Mouse (Mus musculus): ENCODE data around the gene Orm3. TPM values are rescaled to one million over a fixed set of nuclear protein-coding genes. Genes with fewer than 3 reads are reported as not detected.

The Orm3 gene
- polyA plus RNA-seq (2012; rRNA removed) = not detected in 2 replicates

DNA sequence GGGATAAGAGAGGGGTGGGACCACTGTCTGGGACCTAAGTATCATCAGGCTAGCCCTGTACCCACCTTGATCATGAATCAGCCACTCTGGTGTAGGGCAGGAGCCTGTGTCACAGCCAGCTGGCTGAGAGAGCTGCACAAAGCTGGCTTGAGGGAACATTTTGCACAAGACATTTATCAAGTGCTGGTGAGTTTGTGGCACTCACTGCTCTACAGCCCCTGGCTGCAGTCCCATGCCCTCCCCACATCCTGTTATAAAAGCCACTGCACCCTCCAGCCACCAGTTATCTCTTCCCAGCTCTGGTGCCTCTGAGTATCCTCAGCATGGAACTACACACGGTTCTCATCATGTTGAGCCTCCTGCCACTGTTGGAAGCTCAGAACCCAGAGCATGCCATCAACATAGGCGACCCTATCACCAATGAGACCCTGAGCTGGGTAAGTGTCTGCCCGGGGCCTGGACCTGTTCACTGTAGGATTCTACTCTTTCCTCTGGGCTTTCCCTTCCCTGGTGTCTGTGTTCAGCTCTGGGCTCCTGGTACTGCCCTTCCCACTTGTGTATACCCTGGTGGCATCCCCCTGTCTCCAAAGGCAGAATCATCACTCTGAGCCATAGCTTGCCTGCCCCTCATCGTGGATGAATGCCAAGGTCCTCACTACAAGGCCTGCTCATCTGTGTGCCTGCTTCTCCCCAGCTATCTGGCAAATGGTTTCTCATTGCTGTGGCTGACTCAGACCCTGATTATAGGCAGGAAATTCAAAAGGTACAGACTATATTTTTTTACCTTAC is at the start of gene Orm3:
Gene Orm3, plus strand, starts transcription at position 286 of the 789 bp plus-strand sequence.

DNA sequence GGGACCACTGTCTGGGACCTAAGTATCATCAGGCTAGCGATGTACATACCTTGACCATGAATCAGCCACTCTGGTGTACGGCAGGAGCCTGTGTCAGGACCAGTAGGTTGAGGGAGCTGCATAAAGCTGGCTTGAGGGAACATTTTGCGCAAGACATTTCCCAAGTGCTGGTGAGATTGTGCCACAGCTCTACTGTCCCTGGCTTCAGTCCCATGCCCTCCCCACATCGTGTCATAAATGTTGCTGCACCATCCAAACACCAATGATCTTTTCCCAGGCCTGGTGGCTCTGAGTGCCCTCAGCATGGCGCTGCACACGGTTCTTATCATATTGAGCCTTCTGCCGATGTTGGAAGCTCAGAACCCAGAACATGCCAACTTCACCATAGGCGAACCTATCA is 11.7 kb upstream of the Orm3 start, which contains the start of gene Orm1:
Gene Orm1, plus strand, starts transcription at position 266 of the 400 bp plus-strand sequence.

DNA sequence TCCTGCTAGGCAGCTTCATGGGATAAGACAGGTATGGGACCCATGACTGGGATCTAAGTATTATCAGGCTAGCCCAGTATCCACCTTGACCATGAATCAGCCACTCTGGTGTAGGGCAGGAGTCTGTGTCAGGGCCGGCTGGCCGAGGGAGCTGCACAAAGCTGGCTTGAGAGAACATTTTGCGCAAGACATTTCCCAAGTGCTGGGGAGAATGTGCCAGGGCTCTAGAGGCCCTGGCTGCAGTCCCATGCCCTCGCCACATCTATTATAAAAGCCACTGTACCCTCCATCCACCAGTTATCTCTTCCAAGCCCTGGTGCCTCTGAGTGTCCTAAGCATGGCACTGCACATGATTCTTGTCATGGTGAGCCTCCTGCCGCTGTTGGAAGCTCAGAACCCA is 6.2 kb downstream of the Orm3 start, which contains the start of gene Orm2:
Gene Orm2, plus strand, starts transcription at position 300 of the 400 bp plus-strand sequence.

DNA sequence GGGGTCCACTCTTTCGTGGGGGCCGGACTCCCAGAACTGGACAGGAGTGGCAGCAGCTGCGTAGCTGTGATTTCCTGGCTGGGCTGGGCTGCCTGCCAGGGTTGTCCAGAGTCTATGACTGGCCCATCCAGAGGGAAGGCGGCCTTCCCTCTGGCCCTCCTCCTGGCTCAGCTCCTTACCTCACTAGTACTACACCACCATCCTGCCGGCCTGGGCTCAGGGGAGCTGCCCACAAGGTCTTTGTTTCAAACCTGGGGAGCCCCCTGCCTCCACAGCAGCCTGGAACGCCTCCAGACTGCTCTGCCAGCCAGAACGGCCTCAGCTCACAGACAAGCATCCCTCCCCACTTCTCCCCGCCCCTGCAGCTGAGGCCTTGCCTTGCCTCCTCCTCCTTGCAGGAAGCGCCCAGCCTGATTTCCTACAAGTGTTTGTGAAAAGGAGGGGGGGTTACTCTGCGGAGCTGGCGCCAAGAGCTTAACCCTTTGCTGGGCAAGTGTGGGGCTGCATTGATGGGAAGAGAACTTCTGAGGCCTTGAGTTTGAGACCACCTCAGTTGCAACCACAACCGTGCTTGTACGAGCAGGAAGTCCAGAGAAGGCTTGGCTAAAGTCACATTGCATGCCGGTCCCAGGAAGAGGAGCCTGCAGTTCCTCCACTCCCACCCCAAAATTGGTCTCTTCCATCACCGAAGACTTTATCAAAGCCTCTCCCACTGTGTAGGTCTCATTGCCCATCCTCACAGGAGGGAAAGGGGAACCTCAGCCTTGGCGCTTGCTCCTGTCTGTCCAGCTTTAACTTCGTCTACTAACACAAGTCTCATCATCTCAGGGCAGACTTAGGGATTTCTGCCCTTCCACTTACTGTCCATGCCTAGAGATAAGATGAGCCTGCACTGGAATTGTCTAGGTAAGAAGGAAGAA is 47.3 kb downstream of the Orm3 start, which contains the start of gene Akna:
Gene Akna, minus strand, starts transcription at position 315 of the 920 bp plus-strand sequence.

Other genes starting within 250 kb of the Orm3 start
- 2,046 and 2,073 TPM in 2 replicates for gene Ambp, start 201.4 kb upstream of the Orm3 start, polyA plus RNA-seq (2012; rRNA removed)
- 3.2 and 3.9 TPM in 2 replicates for gene Kif12, start 184.0 kb upstream of the Orm3 start, polyA plus RNA-seq (2012; rRNA removed)
- gene Col27a1, start 142.2 kb upstream of the Orm3 start, polyA plus RNA-seq (2012; rRNA removed) = 6.2 and 6.6 TPM in 2 replicates
- gene Orm1, start 11.6 kb upstream of the Orm3 start, polyA plus RNA-seq (2012; rRNA removed) = 3.1 and 3.8 TPM in 2 replicates
- gene Orm2, start 6.3 kb downstream of the Orm3 start, polyA plus RNA-seq (2012; rRNA removed) = not detected in 2 replicates
- 3.0 and 3.6 TPM in 2 replicates for gene Akna, start 47.2 kb downstream of the Orm3 start, polyA plus RNA-seq (2012; rRNA removed)
- gene Whrn, start 139.8 kb downstream of the Orm3 start, polyA plus RNA-seq (2012; rRNA removed) = 1.3 and 2.1 TPM in 2 replicates
- gene Atp6v1g1, start 188.6 kb downstream of the Orm3 start, polyA plus RNA-seq (2012; rRNA removed) = 87.5 and 90.9 TPM in 2 replicates
- 16.6 and 20.7 TPM in 2 replicates for gene Tmem268, start 202.6 kb downstream of the Orm3 start, polyA plus RNA-seq (2012; rRNA removed)
- not detected in 2 replicates for gene Gm11213, start 249.1 kb downstream of the Orm3 start, polyA plus RNA-seq (2012; rRNA removed)